Mouse (Mus musculus): Measurements from ENCODE around the gene Ahcy. TPM values are rescaled to one million over a fixed set of nuclear protein-coding genes. Genes with fewer than 3 reads are reported as not detected.
"Not testable (repeated sequence)": the region's sequence is repeated elsewhere in the genome, so short reads cannot be mapped to it uniquely, and the experiment has no call there.

Gene Ahcy
- polyA plus RNA-seq, 1 experiment = 34.4 TPM

GRCm38 (mm10) chr2:155030831-155031230 lies 43.5 kb downstream of the Ahcy start:
- no peak for DNase-seq (ENCODE audit: extremely low spot score in 1 of 2, low spot score in 1 of 2)

DNA sequence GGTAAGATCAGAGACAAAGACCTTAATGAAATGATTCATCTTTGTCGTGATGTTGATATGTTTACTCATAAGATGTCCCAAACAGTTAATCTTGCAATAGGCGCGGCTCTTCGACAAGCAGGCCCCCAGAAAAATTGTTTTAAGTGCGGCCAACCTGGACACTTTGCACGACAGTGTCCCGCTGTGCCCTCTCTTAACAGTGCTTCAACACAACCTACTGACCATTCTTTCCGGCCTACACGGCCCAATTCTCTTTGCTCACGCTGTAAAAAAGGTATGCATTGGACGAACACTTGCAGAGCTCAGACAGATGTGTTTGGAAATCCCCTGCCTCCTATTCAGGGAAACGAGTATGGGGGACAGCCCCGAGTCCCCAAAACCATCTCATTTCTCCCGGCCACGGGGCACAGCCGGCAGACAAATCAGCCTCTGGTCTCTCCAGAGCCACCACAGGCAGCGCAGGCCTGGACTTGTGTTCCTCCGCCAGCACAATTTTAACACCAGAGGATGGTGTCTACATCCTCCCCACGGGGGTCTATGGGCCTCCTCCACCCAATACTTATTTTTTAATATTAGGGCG lies 54.0 kb downstream of the Ahcy start:
- not testable (repeated sequence) for DNase-seq (ENCODE audit: extremely low spot score in 1 of 2, low spot score in 1 of 2)

GRCm38 (mm10) chr2:155019673-155020072 lies 54.6 kb downstream of the Ahcy start:
- peak; percentile 66 to 95 for DNase-seq (ENCODE audit: extremely low spot score in 1 of 2, low spot score in 1 of 2)

DNA sequence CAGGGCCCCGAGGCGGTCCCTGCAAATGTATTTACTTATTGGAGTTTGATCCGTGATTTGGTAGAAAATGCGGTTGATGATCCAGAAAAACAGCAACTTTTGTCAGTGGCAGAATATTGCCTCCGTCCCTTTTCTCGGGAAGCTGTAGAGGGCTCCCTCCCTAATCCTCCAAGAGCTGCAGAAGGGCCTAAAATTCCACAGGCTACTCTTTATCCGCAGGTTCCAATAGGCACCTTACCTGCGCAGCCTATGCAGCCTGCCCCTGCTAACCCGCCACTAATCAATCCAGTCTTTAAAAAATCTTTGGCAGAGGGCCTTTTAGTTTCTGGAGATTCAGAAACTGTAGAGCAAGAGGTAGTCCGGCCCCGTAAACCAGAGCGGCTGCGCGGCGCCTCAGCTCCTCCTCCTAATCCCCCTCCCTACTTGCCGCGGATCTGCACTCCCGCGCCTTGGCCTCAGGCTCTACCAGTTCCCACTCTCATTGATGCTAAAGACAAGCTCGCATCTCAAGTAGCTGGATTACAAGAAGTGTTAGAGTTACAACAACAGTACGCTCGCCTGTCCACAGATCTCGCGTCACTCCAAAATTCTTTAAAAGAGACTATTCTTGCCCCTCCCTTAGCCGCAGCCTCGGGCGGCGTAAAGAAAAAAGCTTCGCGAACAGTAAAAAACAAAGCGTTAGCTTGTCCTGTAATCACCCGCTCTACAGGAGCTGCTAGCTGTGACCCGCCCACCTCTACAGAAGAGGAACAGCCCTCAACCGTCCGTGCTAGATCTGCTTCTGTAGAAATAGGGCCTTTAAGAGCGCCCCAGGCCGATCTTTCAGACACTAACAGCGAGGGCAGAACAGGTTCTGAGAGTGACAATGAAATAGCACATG lies 55.3 kb downstream of the Ahcy start:
- DNase-seq (ENCODE audit: extremely low spot score in 1 of 2, low spot score in 1 of 2) = peak in 1 of 2 experiments; percentile 63

DNA sequence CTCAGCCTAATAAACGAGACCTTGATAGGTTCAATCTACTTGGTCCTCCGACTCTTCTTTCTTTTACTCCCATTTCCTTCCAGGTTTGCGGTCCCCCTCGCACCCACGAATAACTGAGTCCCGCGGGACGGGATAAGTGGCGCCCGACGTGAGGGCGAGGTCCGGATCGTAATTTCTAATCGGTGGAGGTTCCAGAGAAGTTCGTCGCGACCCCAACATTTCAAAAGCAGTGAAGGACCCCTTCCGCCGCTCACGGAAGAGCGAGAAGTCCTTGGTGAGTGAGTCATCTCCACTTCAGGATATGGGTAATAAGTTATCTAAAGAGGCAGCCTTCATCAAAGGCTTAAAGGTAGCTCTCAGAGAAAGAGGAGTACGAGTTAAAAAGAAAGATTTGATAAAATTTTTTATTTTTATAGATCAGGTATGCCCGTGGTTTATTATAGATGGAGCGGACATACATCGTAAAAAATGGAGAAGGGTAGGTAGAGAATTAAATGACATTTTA lies 56.0 kb downstream of the Ahcy start, which contains the start of gene Gm14226:
TSS of gene Gm14226 (plus strand) at position 16 of the 505 bp plus-strand sequence.
- not testable (repeated sequence) for DNase-seq (ENCODE audit: extremely low spot score in 1 of 2, low spot score in 1 of 2)

- DNase-seq (ENCODE audit: extremely low spot score in 1 of 2, low spot score in 1 of 2) = not testable (repeated sequence)
These were observed 57.5 kb downstream of the Ahcy start for GRCm38 (mm10) chr2:155016751-155017150.

DNA sequence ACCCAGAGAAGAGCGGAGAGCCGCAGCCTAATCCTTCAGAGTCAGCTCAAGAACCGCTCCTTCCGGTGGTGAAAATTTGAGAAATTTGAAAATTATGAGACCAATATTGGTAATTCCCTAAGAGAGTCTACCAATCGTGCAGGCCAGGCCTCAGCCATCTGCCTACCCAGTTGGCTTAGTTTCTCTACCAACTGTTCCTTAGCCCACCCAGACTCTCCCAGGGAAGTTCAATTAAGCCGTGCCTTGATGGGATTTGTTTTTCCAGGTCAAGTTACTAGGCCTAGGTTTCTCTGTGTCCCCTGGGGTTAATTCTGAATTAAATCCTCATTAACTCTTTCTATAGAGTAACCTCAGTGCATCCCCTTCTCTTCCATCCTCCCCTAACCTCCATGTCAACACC lies 61.3 kb downstream of the Ahcy start:
- DNase-seq (ENCODE audit: extremely low spot score in 1 of 2, low spot score in 1 of 2) = no peak

GRCm38 (mm10) chr2:155011086-155011656 lies 63.1 kb downstream of the Ahcy start:
- DNase-seq (ENCODE audit: extremely low spot score in 1 of 2, low spot score in 1 of 2) = no peak

Other genes with a start within 250 kb of the Ahcy start
- 39.9 and 44.1 TPM in 2 replicates for gene Eif2s2, start 181.6 kb downstream of the Ahcy start, polyA plus RNA-seq (2012; rRNA removed)
- 0.06 TPM in 2 replicates for gene Gm14226, start 56.2 kb downstream of the Ahcy start, polyA plus RNA-seq (2012; rRNA removed)
- gene Itch, start 59.0 kb upstream of the Ahcy start, polyA plus RNA-seq (2012; rRNA removed) = 22.7 and 24.5 TPM in 2 replicates
- 830 and 929 TPM in 2 replicates for gene Dynlrb1, start 162.0 kb upstream of the Ahcy start, polyA plus RNA-seq (2012; rRNA removed)
- 387 and 406 TPM in 2 replicates for gene Map1lc3a, start 201.8 kb upstream of the Ahcy start, polyA plus RNA-seq (2012; rRNA removed)

Measured in frontal cortex, adult 2 months (tissue).